Mouse (Mus musculus) C2C12 (cell line): ENCODE data around the gene Mdm1. TPM values are rescaled to one million over a fixed set of nuclear protein-coding genes. Genes with fewer than 3 reads are reported as not detected.

Source experiments
- H3K27me3 ChIP-seq: one replicate; pipeline ENCODE4 v1.6.1; 2011; ENCODE audit not compliant: control insufficient read depth, insufficient read depth, insufficient read length
- H3K36me3 ChIP-seq: one replicate; pipeline ENCODE4 v1.6.1; 2011; ENCODE audit not compliant: control insufficient read depth, insufficient read depth
- H3K4me3 ChIP-seq: one replicate; pipeline ENCODE4 v1.5.1; 2011; ENCODE audit warnings: mild to moderate bottlenecking, control low read depth; ENCODE audit not compliant: poor library complexity, insufficient read depth, severe bottlenecking
- H3K79me2 ChIP-seq: one replicate; pipeline ENCODE4 v1.6.1; 2011; ENCODE audit not compliant: control insufficient read depth, insufficient read depth
- H3K79me3 ChIP-seq: one replicate; pipeline ENCODE4 v1.6.1; 2011; ENCODE audit warnings: low read depth, control low read depth
- H3ac ChIP-seq: one replicate; pipeline ENCODE3; 2011; ENCODE audit warnings: low read depth; ENCODE audit not compliant: control insufficient read depth, insufficient read length
- CEBPB ChIP-seq: IDR thresholded peaks from one replicate; pipeline ENCODE4 v1.6.1; 2011; ENCODE audit warnings: low read depth, mild to moderate bottlenecking, control low read depth, moderate library complexity
- CTCF ChIP-seq: IDR thresholded peaks from one replicate; pipeline ENCODE4 v1.5.1; 2011; ENCODE audit not compliant: control insufficient read depth, insufficient read depth, insufficient read length
- FOSL1 ChIP-seq: IDR thresholded peaks from one replicate; pipeline ENCODE4 v1.8.0; 2011; ENCODE audit warnings: mild to moderate bottlenecking, low read length; ENCODE audit not compliant: poor library complexity, insufficient read depth, severe bottlenecking
- MAX ChIP-seq: IDR thresholded peaks from one replicate; pipeline ENCODE4 v1.6.1; 2011; ENCODE audit warnings: mild to moderate bottlenecking, control low read depth
- MYOD1 ChIP-seq: IDR thresholded peaks from one replicate; pipeline ENCODE4 v1.6.1; 2011; ENCODE audit warnings: low read depth; ENCODE audit not compliant: control insufficient read depth, insufficient read length
- MYOG ChIP-seq: IDR thresholded peaks from one replicate; pipeline ENCODE4 v1.6.1; 2011; ENCODE audit not compliant: control insufficient read depth, insufficient read length; ENCODE audit errors: extremely low read depth
- USF1 ChIP-seq: IDR thresholded peaks from one replicate; pipeline ENCODE4 v1.6.1; 2011; ENCODE audit warnings: low read depth, mild to moderate bottlenecking, control low read depth, moderate library complexity
- polyA plus RNA-seq: library from polyadenylated mRNA; unstranded; fragments of >200 nt; fragmentation: generic; extraction: Trizol; gene quantifications from one replicate; pipeline ENCODE4 v1.2.1, GENCODE M21; 2012; ENCODE audit warnings: missing spikeins

Gene Mdm1
- polyA plus RNA-seq, 1 experiment, result 7.2 TPM

GRCm38 (mm10) chr10:118110006-118110920, 31.3 kb upstream of the Mdm1 start:
- Histone ChIP-seq H3K79me2 (no peaks in the 10 kb centered on the region), H3K36me3 (no peaks in the 10 kb centered on the region), H3K4me3 (no peak overlapping the region), H3ac (no peak overlapping the region), H3K27me3 (no peaks in the 10 kb centered on the region), H3K79me3 (no peaks in the 10 kb centered on the region)
- TF ChIP-seq FOSL1, result no peak
- no peak for TF ChIP-seq MYOD1
- no peak for TF ChIP-seq MYOG
- no peak for TF ChIP-seq CEBPB

GRCm38 (mm10) chr10:118110921-118111301, 30.7 kb upstream of the Mdm1 start:
- H3K27me3 ChIP-seq, result no peaks in the 10 kb centered on the region
- no peaks in the 10 kb centered on the region for H3K79me3 ChIP-seq
- no peak overlapping the region for H3K4me3 ChIP-seq
- no peak overlapping the region for H3ac ChIP-seq
- H3K79me2 ChIP-seq, result no peaks in the 10 kb centered on the region
- no peak for TF ChIP-seq USF1
- no peak for TF ChIP-seq FOSL1
- TF ChIP-seq CEBPB, result no peak
- TF ChIP-seq MAX, result no peak
- TF ChIP-seq CTCF, result no peak
- TF ChIP-seq MYOD1, result no peak
- no peak for TF ChIP-seq MYOG
- no peaks in the 10 kb centered on the region for H3K36me3 ChIP-seq

- Histone ChIP-seq H3K79me2 (no peaks in the 10 kb centered on the region), H3ac (no peak overlapping the region), H3K36me3 (no peaks in the 10 kb centered on the region), H3K4me3 (no peak overlapping the region), H3K79me3 (no peaks in the 10 kb centered on the region), H3K27me3 (no peaks in the 10 kb centered on the region)
- no peak for TF ChIP-seq FOSL1
- no peak for TF ChIP-seq MYOG
- TF ChIP-seq USF1, result no peak
- TF ChIP-seq CEBPB, result no peak
- no peak for TF ChIP-seq MYOD1
- TF ChIP-seq CTCF, result no peak
- no peak for TF ChIP-seq MAX
Measured at GRCm38 (mm10) chr10:118111621-118112020, 30.0 kb upstream of the Mdm1 start.

GRCm38 (mm10) chr10:118112294-118112893, 29.2 kb upstream of the Mdm1 start:
- H3K4me3 ChIP-seq, result no peak overlapping the region
- no peaks in the 10 kb centered on the region for H3K27me3 ChIP-seq
- no peaks in the 10 kb centered on the region for H3K36me3 ChIP-seq
- no peak for TF ChIP-seq FOSL1
- no peak for TF ChIP-seq CTCF
- no peaks in the 10 kb centered on the region for H3K79me3 ChIP-seq
- no peaks in the 10 kb centered on the region for H3K79me2 ChIP-seq
- no peak overlapping the region for H3ac ChIP-seq

GRCm38 (mm10) chr10:118113256-118113682, 28.3 kb upstream of the Mdm1 start:
- Histone ChIP-seq H3K27me3 (no peaks in the 10 kb centered on the region), H3K4me3 (no peak overlapping the region), H3K79me2 (no peaks in the 10 kb centered on the region), H3K79me3 (no peaks in the 10 kb centered on the region), H3K36me3 (no peaks in the 10 kb centered on the region), H3ac (no peak overlapping the region)
- no peak for TF ChIP-seq FOSL1
- no peak for TF ChIP-seq CEBPB
- no peak for TF ChIP-seq MAX
- no peak for TF ChIP-seq CTCF
- no peak for TF ChIP-seq MYOG
- no peak for TF ChIP-seq USF1
- no peak for TF ChIP-seq MYOD1

GRCm38 (mm10) chr10:118114271-118114670, 27.3 kb upstream of the Mdm1 start:
- Histone ChIP-seq H3K79me3 (no peaks in the 10 kb centered on the region), H3K36me3 (no peaks in the 10 kb centered on the region), H3ac (no peak overlapping the region), H3K4me3 (no peak overlapping the region), H3K79me2 (no peaks in the 10 kb centered on the region), H3K27me3 (no peaks in the 10 kb centered on the region)
- TF ChIP-seq CEBPB, result no peak
